Mouse (Mus musculus) liver, postnatal 0 days (tissue): ENCODE measurements around the gene Kif2c. TPM values are rescaled to one million over a fixed set of nuclear protein-coding genes. Genes with fewer than 3 reads are reported as not detected.

ENCODE experiments used
- ATAC-seq: fragments of 200-750 bp; cut with Nextera tagmentation; 2 replicates; pipeline ENCODE4 v1.8.0; 2017; ENCODE audit warnings: mild to moderate bottlenecking, moderate library complexity
- DNase-seq: peaks from one replicate; pipeline ENCODE4 v3.0.0-alpha.2; 2016
- H3K27ac ChIP-seq: fragments of 300-500 bp; sonication (generic); 2 replicates; pipeline ENCODE4 v1.5.1; 2014; ENCODE audit warnings: antibody characterized with exemption, moderate library complexity, mild to moderate bottlenecking, low read depth
- H3K27me3 ChIP-seq: fragments of 300-500 bp; sonication (generic); 2 replicates; pipeline ENCODE4 v1.6.1; 2014; ENCODE audit warnings: low read length, control low read depth, mixed read lengths; ENCODE audit not compliant: insufficient read depth
- H3K36me3 ChIP-seq: fragments of 300-500 bp; sonication (generic); replicated peaks from 2 replicates; pipeline ENCODE4 v1.6.1; 2014; ENCODE audit warnings: mild to moderate bottlenecking, control low read depth, low read length, moderate library complexity, mixed read lengths; ENCODE audit not compliant: insufficient read depth
- H3K4me1 ChIP-seq: fragments of 300-500 bp; sonication (generic); 2 replicates; pipeline ENCODE4 v1.6.1; 2014; ENCODE audit warnings: antibody characterized with exemption, mild to moderate bottlenecking, control low read depth; ENCODE audit not compliant: insufficient read depth
- H3K4me2 ChIP-seq: fragments of 300-500 bp; sonication (generic); 2 replicates; pipeline ENCODE4 v1.6.1; 2014; ENCODE audit warnings: low read depth, mild to moderate bottlenecking, low read length, moderate library complexity, mixed read lengths
- H3K4me3 ChIP-seq: fragments of 300-500 bp; sonication (generic); 2 replicates; pipeline ENCODE4 v1.5.1; 2014; ENCODE audit warnings: low read depth, low read length
- H3K9ac ChIP-seq: fragments of 300-500 bp; sonication (generic); replicated peaks from 2 replicates; pipeline ENCODE4 v1.6.1; 2014; ENCODE audit warnings: mild to moderate bottlenecking, moderate library complexity
- H3K9me3 ChIP-seq: fragments of 300-500 bp; sonication (generic); 2 replicates; pipeline ENCODE4 v1.6.1; 2016; ENCODE audit warnings: mild to moderate bottlenecking, control low read depth, low read length, mixed read lengths
- CTCF ChIP-seq: sonication (generic); IDR thresholded peaks from 2 replicates; pipeline ENCODE4 v1.5.1; 2016; ENCODE audit warnings: antibody characterized with exemption, low read depth
- EP300 ChIP-seq: IDR thresholded peaks from 2 replicates; pipeline ENCODE4 v1.6.1; 2016; ENCODE audit warnings: antibody characterized with exemption, low read depth, mild to moderate bottlenecking
- WGBS: fragments of 180-500 bp; shearing (Covaris S2); extraction: QIAGEN DNeasy Blood & Tissue Kit; methylation state at CpG from one replicate; pipeline ENCODE4 v1.1.7; 2014; ENCODE audit not compliant: insufficient replicate concordance; 5-methylcytosine and 5-hydroxymethylcytosine counted together
- polyA plus RNA-seq: library from polyadenylated mRNA; unstranded; fragments of >200 nt; fragmentation: Nextera tagmentation; extraction: Ambion mirVana; gene quantifications from 2 replicates; pipeline ENCODE4 v1.2.1, GENCODE M21; 2015

The Kif2c gene
- polyA plus RNA-seq, 1 experiment from 2014 or later = 11.8 TPM

- no peak overlapping the region for H3K27ac ChIP-seq
- DNase-seq (peak; percentile 89), ATAC-seq (peak; percentile 87)
- H3K9ac ChIP-seq = 0 out of 2 replicates have a peak overlapping the region, but pooled peaks have one; percentile 31
- no peaks in the 10 kb centered on the region for H3K36me3 ChIP-seq
- peak overlapping the region; percentile 19; the same call in 1 of the 2 replicates for H3K4me2 ChIP-seq
- TF ChIP-seq EP300 = no peak
- peak; percentile 84 for TF ChIP-seq CTCF
- H3K9me3 ChIP-seq = no peaks in the 10 kb centered on the region
- H3K4me3 ChIP-seq = no peak overlapping the region
- 7% methylated on average over 20 of the region's 20 CpGs for WGBS
- peaks cover 13% of the 10 kb centered on the region for H3K4me1 ChIP-seq
- no peaks in the 10 kb centered on the region for H3K27me3 ChIP-seq
Observed at GRCm38 (mm10) chr4:117210147-117211074, 28.0 kb upstream of the Kif2c start.

GRCm38 (mm10) chr4:117209592-117209991, 27.2 kb upstream of the Kif2c start:
- Histone ChIP-seq H3K4me2 (no peak overlapping the region), H3K9ac (no peak overlapping the region), H3K4me3 (no peak overlapping the region), H3K27me3 (no peaks in the 10 kb centered on the region), H3K36me3 (no peaks in the 10 kb centered on the region), H3K9me3 (no peaks in the 10 kb centered on the region), H3K4me1 (peaks cover 13% of the 10 kb centered on the region), H3K27ac (no peak overlapping the region)
- no peak for DNase-seq
- ATAC-seq = no peak
- no peak for TF ChIP-seq EP300
- no peak for TF ChIP-seq CTCF
- 77% methylated on average over 6 of the region's 6 CpGs for WGBS

- H3K27me3 ChIP-seq = no peaks in the 10 kb centered on the region
- H3K4me2 ChIP-seq = peak overlapping the region; percentile 64; the same call in 1 of the 2 replicates
- peak overlapping the region; percentile 57; the same call in 1 of the 2 replicates for H3K27ac ChIP-seq
- no peak; the same call in 1 of the 2 replicates for ATAC-seq
- H3K4me3 ChIP-seq = no peak overlapping the region
- no peaks in the 10 kb centered on the region for H3K9me3 ChIP-seq
- H3K4me1 ChIP-seq = no peaks in the 10 kb centered on the region; the same call in 1 of the 2 replicates
- no peak for DNase-seq
- TF ChIP-seq CTCF (no peak), EP300 (no peak)
- peak overlapping the region; percentile 55; the same call in 1 of the 2 replicates for H3K9ac ChIP-seq
- no peaks in the 10 kb centered on the region for H3K36me3 ChIP-seq
- 48% methylated on average over 4 of the region's 4 CpGs for WGBS
Observed at GRCm38 (mm10) chr4:117202992-117203354, 20.5 kb upstream of the Kif2c start.

- H3K9me3 ChIP-seq = no peaks in the 10 kb centered on the region
- H3K9ac ChIP-seq = peak overlapping the region; percentile 55
- peak overlapping the region; percentile 29 for H3K4me3 ChIP-seq
- TF ChIP-seq CTCF (peak; percentile 77), EP300 (peak; percentile 39; the same call in 1 of the 2 replicates)
- H3K4me1 ChIP-seq = no peaks in the 10 kb centered on the region; the same call in 1 of the 2 replicates
- H3K36me3 ChIP-seq = no peaks in the 10 kb centered on the region
- peak overlapping the region; percentile 57; the same call in 1 of the 2 replicates for H3K27ac ChIP-seq
- H3K4me2 ChIP-seq = peak overlapping the region; percentile 64
- H3K27me3 ChIP-seq = no peaks in the 10 kb centered on the region
- 1% methylated on average over 25 of the region's 25 CpGs for WGBS
- DNase-seq (peak; percentile 28), ATAC-seq (peak; percentile 93)
Observed at GRCm38 (mm10) chr4:117202046-117202991, 19.9 kb upstream of the Kif2c start.

- Histone ChIP-seq H3K4me3 (no peak overlapping the region), H3K36me3 (no peaks in the 10 kb centered on the region), H3K27ac (no peak overlapping the region), H3K4me1 (peaks cover 3% of the 10 kb centered on the region; the same call in 1 of the 2 replicates), H3K4me2 (no peak overlapping the region), H3K9ac (no peak overlapping the region), H3K9me3 (no peaks in the 10 kb centered on the region), H3K27me3 (no peaks in the 10 kb centered on the region)
- 91% methylated on average over 14 of the region's 14 CpGs for WGBS
- TF ChIP-seq CTCF (no peak), EP300 (no peak)
- ATAC-seq = no peak
- no peak for DNase-seq
Observed at GRCm38 (mm10) chr4:117191804-117192203, 9.4 kb upstream of the Kif2c start.
